Mouse (Mus musculus): ENCODE measurements around the gene Gm14434. TPM values are rescaled to one million over a fixed set of nuclear protein-coding genes. Genes with fewer than 3 reads are reported as not detected.
"Not testable (repeated sequence)": the region's sequence is repeated elsewhere in the genome, so short reads cannot be mapped to it uniquely, and the experiment has no call there.

The Gm14434 gene
- 16.7 and 18.0 TPM in 2 replicates for polyA plus RNA-seq (2015; fragmentation: Nextera tagmentation; extraction: Ambion mirVana)

DNA sequence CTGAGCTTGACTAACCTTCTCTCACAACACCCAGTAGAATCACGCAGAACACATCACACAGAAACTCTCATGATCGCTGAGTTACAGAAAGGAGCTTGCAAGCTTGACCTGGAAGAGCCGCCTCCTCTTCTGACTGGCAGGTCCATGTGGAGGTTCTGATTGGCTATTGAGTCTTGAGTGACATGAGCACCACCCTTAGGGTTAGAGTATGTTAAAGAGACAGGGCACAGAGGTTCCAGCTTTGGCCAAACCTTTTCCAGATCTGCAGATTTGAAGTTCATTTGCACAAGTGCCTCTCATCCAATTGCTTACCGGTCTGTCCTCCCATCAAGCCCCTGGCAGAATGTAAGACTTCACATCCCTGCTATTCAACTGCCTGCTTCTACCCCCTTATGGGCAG lies at the start of gene Gm14434:
Gm14434 (minus strand) TSS at position 101 of the 400 bp plus-strand sequence.
- not testable (repeated sequence) for H3K4me1 ChIP-seq (replicated peaks); ATAC-seq (ENCODE audit: low FRiP score); H3K27ac ChIP-seq; H3K4me3 ChIP-seq; H3K4me2 ChIP-seq; H3K36me3 ChIP-seq; H3K9ac ChIP-seq; H3K9me3 ChIP-seq; H3K27me3 ChIP-seq
- WGBS = no CpG with 5 or more reads among the region's 4 CpGs

DNA sequence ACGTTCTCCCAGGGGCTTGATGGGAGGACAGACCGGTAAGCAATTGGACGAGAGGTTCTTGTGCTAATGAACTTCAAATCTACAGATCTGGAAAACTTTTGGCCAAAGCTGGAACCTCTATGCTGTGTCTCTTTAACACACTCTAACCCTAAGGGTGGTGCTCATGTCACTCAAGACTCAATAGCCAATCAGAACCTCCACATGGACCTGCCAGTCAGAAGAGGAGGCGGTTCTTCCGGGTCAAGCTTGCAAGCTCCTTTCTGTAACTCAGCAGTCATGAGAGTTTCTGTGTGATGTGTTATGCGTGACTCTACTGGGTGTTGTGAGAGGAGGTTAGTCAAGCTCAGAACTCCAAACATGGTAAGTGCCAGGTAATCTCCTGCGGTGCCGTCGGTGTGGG lies 34.2 kb upstream of the Gm14434 start, which contains the start of gene Zfp967:
Zfp967 (plus strand) TSS at position 301 of the 400 bp plus-strand sequence.
- H3K4me1 ChIP-seq (replicated peaks); H3K9me3 ChIP-seq; H3K36me3 ChIP-seq; H3K27me3 ChIP-seq; H3K4me3 ChIP-seq; H3K9ac ChIP-seq; H3K4me2 ChIP-seq; H3K27ac ChIP-seq; ATAC-seq (ENCODE audit: low FRiP score): not testable (repeated sequence)
- WGBS = no CpG with 5 or more reads among the region's 9 CpGs

- H3K4me2 ChIP-seq; ATAC-seq (ENCODE audit: low FRiP score); H3K9ac ChIP-seq; H3K27ac ChIP-seq; H3K4me3 ChIP-seq; H3K27me3 ChIP-seq; H3K9me3 ChIP-seq; H3K36me3 ChIP-seq; H3K4me1 ChIP-seq (replicated peaks): not testable (repeated sequence)
- WGBS = no CpG with 5 or more reads among the region's 6 CpGs
These were observed 63.3 kb downstream of the Gm14434 start, which contains the start of gene Gm14435 for GRCm38 (mm10) chr2:176423294-176423693. TSS of gene Gm14435 (plus strand) at chr2:176423594.

Other genes starting within 250 kb of the Gm14434 start
- gene Gm11009, start 167.3 kb downstream of the Gm14434 start, polyA plus RNA-seq (2015; fragmentation: Nextera tagmentation; extraction: Ambion mirVana) = not detected in 2 replicates
- gene Gm14435, start 63.2 kb downstream of the Gm14434 start, polyA plus RNA-seq (2015; fragmentation: Nextera tagmentation; extraction: Ambion mirVana) = 7.4 and 8.7 TPM in 2 replicates
- gene Zfp967, start 34.3 kb upstream of the Gm14434 start, polyA plus RNA-seq (2015; fragmentation: Nextera tagmentation; extraction: Ambion mirVana) = not detected in 2 replicates
- gene Gm14308, start 149.6 kb upstream of the Gm14434 start, polyA plus RNA-seq (2015; fragmentation: Nextera tagmentation; extraction: Ambion mirVana) = 19.6 and 25.3 TPM in 2 replicates
- gene Zfp973, start 183.7 kb upstream of the Gm14434 start, polyA plus RNA-seq (2015; fragmentation: Nextera tagmentation; extraction: Ambion mirVana) = 7.2 and 9.3 TPM in 2 replicates
- 34.2 and 36.5 TPM in 2 replicates for gene Gm14305, start 221.5 kb upstream of the Gm14434 start, polyA plus RNA-seq (2015; fragmentation: Nextera tagmentation; extraction: Ambion mirVana)

Data from hindbrain, embryonic 13.5 days (tissue).